Mouse (Mus musculus): ENCODE measurements around the gene Actrt3.

DNA sequence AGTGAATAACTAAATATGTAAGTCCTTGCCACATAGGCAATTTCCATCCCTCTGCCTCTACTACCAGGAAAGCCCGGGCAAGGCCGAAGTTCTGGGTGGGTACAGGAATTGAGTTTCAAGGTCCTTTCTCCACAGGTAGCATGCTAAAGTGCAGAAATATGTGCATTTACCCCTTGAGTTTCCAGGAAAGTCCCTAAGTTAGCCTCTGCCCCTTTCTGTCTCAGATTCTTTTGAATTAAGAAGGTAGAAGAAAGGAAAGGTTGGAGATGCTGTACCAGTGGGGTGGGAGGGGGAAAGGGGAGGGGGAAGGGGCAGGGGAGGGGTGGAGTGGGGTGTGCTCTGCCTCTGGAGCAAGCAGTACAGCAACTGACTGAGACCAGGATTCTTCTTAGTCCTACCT is 48.7 kb upstream of the Actrt3 start:
- no peak for TF ChIP-seq MAFK (IDR thresholded peaks at IDR 0.05; ENCODE audit: insufficient read depth, low read depth, low read length)
- TF ChIP-seq CHD2 (IDR thresholded peaks at IDR 0.05; ENCODE audit: low read depth, low read length): no peak
- TF ChIP-seq ZNF384 (IDR thresholded peaks at IDR 0.05; ENCODE audit: low read depth, low read length): no peak
- TF ChIP-seq HCFC1 (IDR thresholded peaks at IDR 0.05; ENCODE audit: borderline replicate concordance, insufficient read depth, low read length): no peak

All from ES-E14 (cell line).